Mouse (Mus musculus) lung, embryonic 16.5 days (tissue): ENCODE results near the gene Fbxo33. TPM values are rescaled to one million over a fixed set of nuclear protein-coding genes. Genes with fewer than 3 reads are reported as not detected.

ENCODE experiments used
- ATAC-seq: fragments of 200-750 bp; cut with Nextera tagmentation; 2 replicates; pipeline ENCODE4 v1.8.0; 2017; ENCODE audit warnings: low read depth, mild to moderate bottlenecking, moderate library complexity
- H3K27ac ChIP-seq: fragments of 300-500 bp; sonication (generic); 2 replicates; pipeline ENCODE4 v1.5.1; 2014; ENCODE audit warnings: mild to moderate bottlenecking, control low read depth, low read length
- H3K27me3 ChIP-seq: fragments of 300-500 bp; sonication (generic); 2 replicates; pipeline ENCODE4 v1.6.1; 2014; ENCODE audit warnings: low read depth, low read length, mixed read lengths; ENCODE audit not compliant: control insufficient read depth, insufficient read depth
- H3K36me3 ChIP-seq: fragments of 300-500 bp; sonication (generic); 2 replicates; pipeline ENCODE4 v1.6.1; 2014; ENCODE audit warnings: low read length; ENCODE audit not compliant: control insufficient read depth, insufficient read depth
- H3K4me1 ChIP-seq: fragments of 300-500 bp; sonication (generic); replicated peaks from 2 replicates; pipeline ENCODE4 v1.6.1; 2014; ENCODE audit warnings: low read length, mixed read lengths; ENCODE audit not compliant: control insufficient read depth, insufficient read depth
- H3K4me2 ChIP-seq: fragments of 300-500 bp; sonication (generic); 2 replicates; pipeline ENCODE4 v1.6.1; 2014; ENCODE audit warnings: low read depth, low read length, control low read depth
- H3K4me3 ChIP-seq: fragments of 300-500 bp; sonication (generic); 2 replicates; pipeline ENCODE4 v1.5.1; 2014; ENCODE audit warnings: mild to moderate bottlenecking, low read length, control low read depth
- H3K9ac ChIP-seq: fragments of 300-500 bp; sonication (generic); 2 replicates; pipeline ENCODE4 v1.6.1; 2014; ENCODE audit warnings: low read length, control low read depth
- H3K9me3 ChIP-seq: fragments of 300-500 bp; sonication (generic); 2 replicates; pipeline ENCODE4 v1.6.1; 2016; ENCODE audit warnings: low read length; ENCODE audit not compliant: control insufficient read depth
- WGBS: fragments of 180-500 bp; shearing (Covaris S2); extraction: QIAGEN DNeasy Blood & Tissue Kit; methylation state at CpG from one replicate; pipeline ENCODE4 v1.1.7; 2014; 5-methylcytosine and 5-hydroxymethylcytosine counted together
- microRNA-seq: library from miRNA; unstranded; fragments of <30 nt; microRNA quantifications from one replicate; pipeline ENCODE4, GENCODE M21; 2016
- polyA plus RNA-seq: library from polyadenylated mRNA; unstranded; fragments of >200 nt; fragmentation: Nextera tagmentation; extraction: Ambion mirVana; gene quantifications from 2 replicates; pipeline ENCODE4 v1.2.1, GENCODE M21; 2015

Fbxo33 gene
- polyA plus RNA-seq, 1 experiment from 2014 or later: 3.5 TPM

DNA sequence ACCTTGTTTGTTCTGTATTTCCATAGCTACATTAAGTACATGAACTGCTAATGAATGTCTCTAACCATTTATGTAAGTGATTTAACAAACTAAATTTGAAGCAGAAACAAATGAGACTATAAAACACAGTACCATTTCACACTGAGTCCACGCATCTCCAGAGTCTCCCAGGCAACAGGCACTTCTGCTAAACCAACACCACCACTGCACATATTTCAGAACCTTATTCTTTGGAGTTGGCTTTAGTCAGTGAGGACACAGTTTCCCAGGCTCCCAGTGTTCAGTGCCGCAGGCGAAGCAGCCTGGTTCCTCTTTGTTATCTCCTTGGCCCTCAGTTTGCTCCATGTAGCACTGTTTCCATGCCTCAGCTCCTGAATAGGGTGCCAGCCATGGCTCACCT, 41.7 kb downstream of the Fbxo33 start:
- no peak for ATAC-seq
- Histone ChIP-seq H3K9ac (no peak overlapping the region), H3K4me3 (no peak overlapping the region), H3K36me3 (peaks cover 36% of the 10 kb centered on the region), H3K9me3 (no peaks in the 10 kb centered on the region), H3K4me1 (no peaks in the 10 kb centered on the region), H3K4me2 (no peak overlapping the region), H3K27me3 (no peaks in the 10 kb centered on the region), H3K27ac (no peak overlapping the region)
- WGBS: 81% methylated on average over 3 of the region's 3 CpGs

- H3K4me3 ChIP-seq: no peak overlapping the region
- H3K9ac ChIP-seq: no peak overlapping the region
- H3K4me2 ChIP-seq: no peak overlapping the region
- peaks cover 17% of the 10 kb centered on the region for H3K36me3 ChIP-seq
- H3K27me3 ChIP-seq: no peaks in the 10 kb centered on the region
- ATAC-seq: no peak
- H3K27ac ChIP-seq: no peak overlapping the region
- no peaks in the 10 kb centered on the region for H3K4me1 ChIP-seq
- 80% methylated on average over 4 of the region's 4 CpGs for WGBS
- H3K9me3 ChIP-seq: no peaks in the 10 kb centered on the region
Measured at GRCm38 (mm10) chr12:59169935-59170334, 49.6 kb downstream of the Fbxo33 start.

- Histone ChIP-seq H3K4me1 (no peaks in the 10 kb centered on the region), H3K27me3 (no peaks in the 10 kb centered on the region), H3K9ac (no peak overlapping the region), H3K9me3 (no peaks in the 10 kb centered on the region), H3K27ac (no peak overlapping the region), H3K4me2 (no peak overlapping the region), H3K4me3 (no peak overlapping the region), H3K36me3 (peaks cover 28% of the 10 kb centered on the region)
- no peak for ATAC-seq
- WGBS: 87% methylated on average over 4 of the region's 4 CpGs
Measured at GRCm38 (mm10) chr12:59166557-59166956, 53.0 kb downstream of the Fbxo33 start.

DNA sequence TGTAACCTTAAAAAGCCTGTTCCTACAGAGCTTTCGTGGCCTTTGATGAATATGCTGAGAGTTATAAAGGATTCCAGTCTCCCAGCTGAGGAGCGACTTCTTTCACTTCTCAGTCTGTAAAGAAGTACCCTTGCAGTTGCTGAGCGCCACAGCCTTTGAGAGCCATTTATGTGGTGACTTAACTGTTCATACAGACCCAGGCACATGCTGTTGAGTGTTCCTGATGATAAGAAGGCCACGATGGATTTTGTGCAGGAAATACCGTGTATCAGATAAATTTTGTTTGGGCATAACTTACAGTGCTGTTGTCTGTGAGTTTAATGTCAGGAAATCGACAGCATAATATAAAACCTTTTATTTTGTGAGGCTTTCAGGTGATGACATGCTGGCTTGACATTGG, 55.0 kb downstream of the Fbxo33 start:
- no peak for ATAC-seq
- Histone ChIP-seq H3K27me3 (no peaks in the 10 kb centered on the region), H3K36me3 (peaks cover 31% of the 10 kb centered on the region), H3K27ac (no peak overlapping the region), H3K4me3 (no peak overlapping the region), H3K9ac (no peak overlapping the region), H3K9me3 (no peaks in the 10 kb centered on the region), H3K4me2 (no peak overlapping the region), H3K4me1 (no peaks in the 10 kb centered on the region)
- 82% methylated on average over 6 of the region's 6 CpGs for WGBS

GRCm38 (mm10) chr12:59162797-59163196, 56.7 kb downstream of the Fbxo33 start:
- Histone ChIP-seq H3K4me1 (no peaks in the 10 kb centered on the region), H3K9ac (no peak overlapping the region), H3K4me3 (no peak overlapping the region), H3K36me3 (peaks cover 32% of the 10 kb centered on the region), H3K9me3 (no peaks in the 10 kb centered on the region), H3K4me2 (no peak overlapping the region), H3K27me3 (no peaks in the 10 kb centered on the region), H3K27ac (no peak overlapping the region)
- 88% methylated on average over 2 of the region's 2 CpGs for WGBS
- no peak for ATAC-seq

DNA sequence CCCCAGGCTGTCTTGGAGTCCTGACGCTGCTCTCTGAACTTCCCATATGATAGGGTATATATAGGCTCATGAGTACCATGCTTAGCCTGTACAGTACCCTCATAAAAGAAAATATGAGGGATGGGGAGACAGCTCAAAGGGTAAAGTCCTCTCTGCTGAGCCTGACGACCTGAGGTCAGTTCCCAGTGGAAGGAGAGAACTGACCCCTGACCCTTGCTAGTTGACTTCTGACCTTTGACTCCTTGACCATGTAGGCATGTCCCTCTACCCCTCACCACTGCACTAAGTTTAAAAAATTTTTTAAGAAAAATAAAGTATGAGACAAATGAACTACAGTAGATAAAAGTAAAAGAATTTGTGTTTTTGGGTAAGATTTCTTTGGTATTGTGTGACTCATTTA, 58.4 kb downstream of the Fbxo33 start:
- Histone ChIP-seq H3K9ac (no peak overlapping the region), H3K4me2 (no peak overlapping the region), H3K27me3 (no peaks in the 10 kb centered on the region), H3K27ac (no peak overlapping the region), H3K36me3 (peaks cover 35% of the 10 kb centered on the region), H3K4me1 (no peaks in the 10 kb centered on the region), H3K9me3 (no peaks in the 10 kb centered on the region), H3K4me3 (no peak overlapping the region)
- ATAC-seq: no peak
- WGBS: 55% methylated on average over 2 of the region's 2 CpGs

Small RNA genes within 50 kb of the gene (microRNA-seq; reads per million reads assigned to microRNA genes)
- not detected for gene Gm27284

Other genes starting within 250 kb of the Fbxo33 start
- 64.2 and 69.3 TPM in 2 replicates for gene Sec23a, start 207.7 kb downstream of the Fbxo33 start, polyA plus RNA-seq
- gene Gemin2, start 206.3 kb downstream of the Fbxo33 start, polyA plus RNA-seq: 26.3 and 30.1 TPM in 2 replicates
- 97.0 and 98.2 TPM in 2 replicates for gene Trappc6b, start 158.3 kb downstream of the Fbxo33 start, polyA plus RNA-seq
- gene Pnn, start 152.8 kb downstream of the Fbxo33 start, polyA plus RNA-seq: 76.7 and 87.0 TPM in 2 replicates
- gene Mia2, start 123.9 kb downstream of the Fbxo33 start, polyA plus RNA-seq: 55.8 and 56.6 TPM in 2 replicates